Mouse (Mus musculus) midbrain, embryonic 12.5 days (tissue): ENCODE results near the gene Tdrkh. TPM values are rescaled to one million over a fixed set of nuclear protein-coding genes. Genes with fewer than 3 reads are reported as not detected.
A peak's percentile ranks its signal among the peaks of the same experiment; 100 is the strongest.

Experiments used
- ATAC-seq: fragments of 200-750 bp; cut with Nextera tagmentation; 2 replicates; pipeline ENCODE4 v1.8.0; 2017; ENCODE audit warnings: low read depth, moderate TSS enrichment, moderate library complexity; ENCODE audit not compliant: low FRiP score
- H3K27ac ChIP-seq: fragments of 300-500 bp; sonication (generic); replicated peaks from 2 replicates; pipeline ENCODE4 v1.5.1; 2016; ENCODE audit warnings: mild to moderate bottlenecking
- H3K27me3 ChIP-seq: fragments of 300-500 bp; sonication (generic); 2 replicates; pipeline ENCODE4 v1.6.1; 2016; ENCODE audit warnings: mild to moderate bottlenecking
- H3K36me3 ChIP-seq: fragments of 300-500 bp; sonication (generic); 2 replicates; pipeline ENCODE4 v1.6.1; 2016
- H3K4me1 ChIP-seq: fragments of 300-500 bp; sonication (generic); 2 replicates; pipeline ENCODE4 v1.6.1; 2016
- H3K4me2 ChIP-seq: fragments of 300-500 bp; sonication (generic); replicated peaks from 2 replicates; pipeline ENCODE4 v1.6.1; 2016; ENCODE audit warnings: mild to moderate bottlenecking, moderate library complexity
- H3K4me3 ChIP-seq: fragments of 300-500 bp; sonication (generic); 2 replicates; pipeline ENCODE4 v1.5.1; 2016; ENCODE audit warnings: mild to moderate bottlenecking
- H3K9ac ChIP-seq: fragments of 300-500 bp; sonication (generic); replicated peaks from 2 replicates; pipeline ENCODE4 v1.6.1; 2016; ENCODE audit warnings: mild to moderate bottlenecking, moderate library complexity
- H3K9me3 ChIP-seq: fragments of 300-500 bp; sonication (generic); 2 replicates; pipeline ENCODE4 v1.6.1; 2016; ENCODE audit warnings: mild to moderate bottlenecking
- WGBS: fragments of 180-500 bp; shearing (Covaris S2); methylation state at CpG from one replicate; pipeline ENCODE4 v1.1.7; 2016; 5-methylcytosine and 5-hydroxymethylcytosine counted together
- polyA plus RNA-seq: library from polyadenylated mRNA; unstranded; fragments of >200 nt; fragmentation: Nextera tagmentation; extraction: Ambion mirVana; gene quantifications from 2 replicates; pipeline ENCODE4 v1.2.1, GENCODE M21; 2016

The Tdrkh gene
- polyA plus RNA-seq, 1 experiment from 2014 or later: 54.7 TPM

DNA sequence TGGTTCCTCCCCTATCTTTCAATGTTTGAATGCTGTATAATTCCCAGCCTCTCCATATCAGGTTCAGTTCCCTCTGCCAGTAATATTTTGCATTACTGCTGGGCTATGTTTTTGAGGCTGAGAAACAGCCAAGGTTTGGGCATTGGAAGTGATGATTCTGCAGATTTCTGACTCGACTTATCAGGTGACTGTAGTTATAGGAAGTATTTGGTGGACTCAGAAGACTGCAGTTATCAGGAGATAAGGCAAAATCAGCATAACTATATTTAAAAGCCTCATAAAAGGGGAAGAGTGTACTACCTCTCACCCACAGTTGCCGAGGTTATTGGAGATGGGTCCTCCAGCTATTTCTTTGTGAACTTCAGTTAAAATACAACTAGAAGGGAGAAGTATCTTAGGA, 17.9 kb downstream of the Tdrkh start:
- Histone ChIP-seq H3K27me3 (no peaks in the 10 kb centered on the region), H3K4me3 (no peak overlapping the region), H3K27ac (no peak overlapping the region), H3K4me2 (no peak overlapping the region), H3K9ac (no peak overlapping the region), H3K4me1 (no peaks in the 10 kb centered on the region), H3K9me3 (no peaks in the 10 kb centered on the region), H3K36me3 (peaks cover 40% of the 10 kb centered on the region)
- WGBS: 82% methylated on average over 2 of the region's 2 CpGs
- no peak for ATAC-seq

DNA sequence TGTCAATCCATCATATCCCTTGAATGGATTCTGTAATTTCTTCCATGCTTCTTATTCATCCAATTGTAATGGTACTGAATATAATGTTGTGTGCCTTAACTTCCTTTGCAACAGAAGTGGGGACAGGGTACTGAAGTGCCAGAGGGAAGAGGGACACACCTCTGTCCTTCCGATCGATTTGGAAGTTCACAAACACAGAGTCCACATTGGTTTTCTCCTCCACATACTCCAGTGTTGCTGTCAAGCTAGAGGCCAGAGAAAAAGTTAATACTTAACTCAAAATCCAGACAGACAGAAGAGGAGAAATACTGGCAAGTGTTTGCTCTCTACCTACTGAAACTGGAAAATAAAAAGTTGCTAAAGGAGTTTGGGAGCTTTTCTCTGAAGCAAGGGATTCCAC, 21.2 kb downstream of the Tdrkh start:
- no peaks in the 10 kb centered on the region for H3K9me3 ChIP-seq
- H3K4me2 ChIP-seq: no peak overlapping the region
- no peak overlapping the region for H3K9ac ChIP-seq
- H3K36me3 ChIP-seq: peaks cover 19% of the 10 kb centered on the region
- no peak for ATAC-seq
- 90% methylated on average over 2 of the region's 2 CpGs for WGBS
- no peaks in the 10 kb centered on the region for H3K4me1 ChIP-seq
- H3K27ac ChIP-seq: no peak overlapping the region
- H3K27me3 ChIP-seq: no peaks in the 10 kb centered on the region
- H3K4me3 ChIP-seq: no peak overlapping the region

DNA sequence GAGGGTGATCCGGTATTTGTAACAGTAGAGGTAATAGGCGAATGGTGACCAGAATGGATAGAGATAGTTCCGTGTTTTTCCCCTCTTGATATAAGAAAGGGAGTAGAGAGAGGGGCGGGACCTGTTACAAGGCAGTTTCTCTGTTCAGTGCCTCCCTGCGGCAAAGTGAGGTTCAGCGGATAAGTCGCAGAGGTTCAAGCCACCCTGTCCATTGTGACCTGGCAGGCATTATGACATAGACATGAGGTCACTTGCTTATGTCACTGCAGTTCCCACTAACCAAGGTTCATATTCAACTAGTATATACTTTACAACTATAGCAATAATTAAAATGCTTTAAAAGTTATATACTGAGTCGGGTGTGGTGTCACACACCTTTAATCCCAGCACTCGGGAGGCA, 23.3 kb downstream of the Tdrkh start:
- no peaks in the 10 kb centered on the region for H3K9me3 ChIP-seq
- H3K4me3 ChIP-seq: no peak overlapping the region
- no peak for ATAC-seq
- no peak overlapping the region for H3K9ac ChIP-seq
- H3K27me3 ChIP-seq: no peaks in the 10 kb centered on the region
- H3K4me2 ChIP-seq: no peak overlapping the region
- H3K27ac ChIP-seq: no peak overlapping the region
- H3K4me1 ChIP-seq: no peaks in the 10 kb centered on the region
- WGBS: 85% methylated on average over 9 of the region's 9 CpGs
- 0 out of 2 replicates have a peak, but pooled peaks cover 3% of the 10 kb centered on the region for H3K36me3 ChIP-seq

DNA sequence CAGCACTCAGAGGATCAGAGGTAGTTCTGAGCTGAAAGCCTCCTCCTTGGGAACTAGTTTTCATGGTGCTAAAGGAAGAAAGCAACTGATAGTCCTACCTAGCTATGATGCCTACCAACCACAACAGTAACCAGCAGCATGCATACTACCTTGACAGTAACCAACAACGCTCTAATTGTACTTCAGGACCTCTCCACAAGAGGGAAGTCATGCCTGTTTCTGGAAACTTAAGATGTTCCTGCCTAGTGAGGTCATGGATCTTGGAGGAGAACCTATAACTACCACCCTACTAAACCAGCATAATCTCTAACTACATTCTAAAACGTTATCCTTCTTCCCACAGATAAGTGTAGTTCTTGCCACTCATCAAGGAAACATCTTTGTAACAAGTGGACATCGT, 28.1 kb downstream of the Tdrkh start:
- Histone ChIP-seq H3K9me3 (no peaks in the 10 kb centered on the region), H3K27me3 (no peaks in the 10 kb centered on the region), H3K4me3 (no peak overlapping the region), H3K4me2 (no peak overlapping the region), H3K4me1 (peaks cover 14% of the 10 kb centered on the region), H3K36me3 (peaks cover 15% of the 10 kb centered on the region), H3K9ac (no peak overlapping the region), H3K27ac (no peak overlapping the region)
- WGBS: 45% methylated on average over 3 of the region's 3 CpGs
- no peak for ATAC-seq

DNA sequence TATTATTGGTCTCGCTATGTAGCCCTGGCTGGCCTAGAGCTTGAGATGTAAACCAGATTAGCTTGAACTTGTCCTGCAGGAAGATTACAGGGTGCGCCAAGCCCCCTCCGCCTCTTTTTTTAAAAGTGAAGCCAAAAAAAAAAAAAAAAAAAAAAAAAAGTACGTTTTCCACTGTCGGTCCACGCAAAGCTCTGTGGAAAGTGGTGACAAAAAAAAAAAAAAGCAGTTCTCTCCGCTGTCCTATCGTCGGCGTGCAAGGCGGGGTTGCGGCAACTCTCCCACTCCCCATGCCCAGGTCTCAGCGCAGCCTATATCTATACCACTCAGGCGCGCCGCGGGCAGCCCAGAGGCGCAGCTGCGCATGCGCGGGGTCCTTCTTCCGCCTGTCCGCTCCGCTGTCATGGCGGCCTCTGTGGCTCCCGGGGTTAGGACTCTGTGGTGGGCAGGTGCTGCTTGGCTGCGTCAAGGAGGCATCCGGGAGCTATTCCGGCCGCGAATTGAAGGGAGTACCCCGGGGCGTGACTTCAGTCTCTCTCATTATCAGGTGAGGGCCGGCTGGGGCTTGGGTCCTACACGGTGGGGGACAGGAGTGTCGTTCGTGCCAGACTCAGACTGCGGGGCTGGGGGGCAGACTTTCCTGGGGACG, 30.0 kb downstream of the Tdrkh start, which contains the start of gene Mrpl9:
Gene Mrpl9, plus strand, starts transcription at position 368 of the 646 bp plus-strand sequence.
- H3K36me3 ChIP-seq: peaks cover 34% of the 10 kb centered on the region
- peak within 1 kb of the TSS; percentile 85 for H3K4me2 ChIP-seq
- no peaks in the 10 kb centered on the region for H3K27me3 ChIP-seq
- under 1% methylated on average over 39 of the region's 39 CpGs for WGBS
- peak within 1 kb of the TSS; percentile 96 for H3K4me3 ChIP-seq
- no peaks in the 10 kb centered on the region for H3K9me3 ChIP-seq
- H3K4me1 ChIP-seq: peaks cover 14% of the 10 kb centered on the region
- H3K9ac ChIP-seq: peak within 1 kb of the TSS; percentile 94
- H3K27ac ChIP-seq: peak within 1 kb of the TSS; percentile 65
- ATAC-seq: peak; percentile 98

DNA sequence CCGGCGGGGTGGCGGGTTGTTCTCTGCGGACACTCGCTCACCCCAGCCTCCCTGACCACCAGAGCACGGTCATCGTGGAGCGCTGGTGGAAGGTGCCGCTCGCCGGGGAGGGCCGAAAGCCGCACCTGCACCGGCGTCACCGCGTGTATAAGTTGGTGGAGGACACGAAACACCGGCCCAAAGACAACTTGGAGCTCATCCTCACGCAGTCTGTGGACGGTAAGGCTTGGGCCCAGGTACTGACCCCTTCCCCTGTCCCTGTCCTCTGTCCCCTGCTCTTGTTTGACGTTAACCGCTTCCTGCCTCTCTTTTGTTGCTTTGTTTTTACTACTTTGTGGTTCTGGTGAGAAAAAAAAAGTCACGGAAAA, 30.5 kb downstream of the Tdrkh start, which contains the start of gene Oaz3:
Gene Oaz3, minus strand, starts transcription at position 319 of the 368 bp plus-strand sequence.
- peak within 1 kb of the TSS; percentile 65 for H3K27ac ChIP-seq
- whole genome bisulfite sequencing: 1% methylated on average over 24 of the region's 24 CpGs
- H3K9me3 ChIP-seq: no peaks in the 10 kb centered on the region

DNA sequence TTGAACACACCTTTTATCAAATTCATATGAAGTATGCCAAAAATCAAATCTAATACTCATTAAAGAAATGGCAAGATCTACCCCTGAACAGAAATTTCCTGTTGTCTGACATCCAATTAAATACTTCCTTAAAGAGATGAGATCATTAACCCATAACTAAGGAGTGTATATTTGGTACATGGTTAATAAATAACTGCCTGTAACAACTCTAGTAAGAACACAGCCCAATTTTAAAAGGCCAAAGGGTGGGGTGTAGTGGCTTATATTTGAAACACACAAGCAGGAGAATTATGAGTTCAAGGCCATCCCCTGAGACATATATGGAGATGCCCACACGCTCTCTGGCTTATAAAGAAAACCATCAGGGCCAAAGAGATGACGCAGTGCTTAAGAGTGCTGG, 36.3 kb downstream of the Tdrkh start:
- Histone ChIP-seq H3K4me1 (peaks cover 6% of the 10 kb centered on the region), H3K36me3 (peaks cover 50% of the 10 kb centered on the region), H3K27me3 (no peaks in the 10 kb centered on the region), H3K4me2 (no peak overlapping the region), H3K4me3 (no peak overlapping the region), H3K9ac (no peak overlapping the region), H3K27ac (no peak overlapping the region), H3K9me3 (no peaks in the 10 kb centered on the region)
- WGBS: 97% methylated on average over 2 of the region's 2 CpGs
- ATAC-seq: no peak

More for the DNA sequence above, 30.5 kb downstream of the Tdrkh start, which contains the start of gene Oaz3:
- ATAC-seq: no peak
- Histone ChIP-seq H3K4me3 (peak within 1 kb of the TSS; percentile 96), H3K27me3 (no peaks in the 10 kb centered on the region), H3K4me1 (peaks cover 14% of the 10 kb centered on the region), H3K9ac (peak within 1 kb of the TSS; percentile 94), H3K4me2 (peak within 1 kb of the TSS; percentile 85), H3K36me3 (peaks cover 39% of the 10 kb centered on the region)

DNA sequence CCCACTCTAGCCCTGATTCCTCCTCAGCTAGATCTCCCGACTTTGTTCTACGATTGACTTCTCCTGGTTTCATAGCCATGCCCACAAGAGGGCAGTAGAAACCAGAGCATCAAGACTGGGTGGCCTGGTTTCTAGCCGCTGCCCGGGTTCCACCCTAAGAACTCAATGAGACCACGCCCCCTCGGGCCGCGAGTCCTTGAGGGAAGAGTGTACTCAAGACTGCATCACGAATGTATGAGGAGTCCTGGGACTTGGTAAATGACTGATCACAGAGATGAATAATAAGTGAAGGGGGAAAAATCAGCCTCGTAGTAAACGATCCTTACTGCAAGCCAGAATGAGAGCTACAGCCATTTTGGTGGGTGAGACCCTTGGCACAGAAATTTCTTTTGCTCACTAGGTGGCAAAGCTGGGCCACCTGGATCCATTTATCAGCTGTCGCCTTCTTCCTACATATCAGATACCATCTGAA, 43.5 kb downstream of the Tdrkh start:
- H3K9me3 ChIP-seq: peaks cover 3% of the 10 kb centered on the region; the same call in 1 of the 2 replicates
- no peaks in the 10 kb centered on the region for H3K36me3 ChIP-seq
- H3K27ac ChIP-seq: no peak overlapping the region
- ATAC-seq: peak; percentile 90
- H3K4me2 ChIP-seq: peak overlapping the region; percentile 46
- peak overlapping the region; percentile 32 for H3K4me3 ChIP-seq
- WGBS: 2% methylated on average over 12 of the region's 12 CpGs
- H3K9ac ChIP-seq: no peak overlapping the region
- H3K27me3 ChIP-seq: peaks cover 9% of the 10 kb centered on the region
- no peaks in the 10 kb centered on the region; the same call in 1 of the 2 replicates for H3K4me1 ChIP-seq

DNA sequence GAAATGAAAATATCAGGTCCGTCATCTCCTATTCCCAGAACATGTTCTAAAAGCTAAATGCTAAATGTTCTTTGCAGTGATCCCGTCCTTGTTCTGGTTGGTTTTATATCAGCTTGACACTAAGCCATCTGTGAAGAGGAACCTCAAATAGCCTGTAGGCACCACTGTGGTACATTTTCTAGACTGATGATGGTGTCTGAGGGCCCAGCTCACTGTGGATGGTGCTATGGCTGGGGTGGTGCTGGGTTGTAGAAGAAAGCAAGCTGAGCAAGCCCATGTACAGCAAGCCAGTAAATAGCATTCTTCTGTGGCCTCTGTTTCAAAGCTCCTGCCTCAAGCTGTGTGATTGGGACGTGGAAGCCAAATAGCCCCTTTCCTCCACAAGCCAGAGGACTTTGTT, 44.0 kb downstream of the Tdrkh start:
- no peak overlapping the region for H3K9ac ChIP-seq
- WGBS: 73% methylated on average over 3 of the region's 3 CpGs
- no peaks in the 10 kb centered on the region; the same call in 1 of the 2 replicates for H3K4me1 ChIP-seq
- no peaks in the 10 kb centered on the region for H3K36me3 ChIP-seq
- H3K27me3 ChIP-seq: peaks cover 9% of the 10 kb centered on the region
- no peak overlapping the region for H3K27ac ChIP-seq
- H3K4me2 ChIP-seq: peak overlapping the region; percentile 46
- no peak overlapping the region for H3K4me3 ChIP-seq
- peaks cover 3% of the 10 kb centered on the region; the same call in 1 of the 2 replicates for H3K9me3 ChIP-seq
- no peak for ATAC-seq

DNA sequence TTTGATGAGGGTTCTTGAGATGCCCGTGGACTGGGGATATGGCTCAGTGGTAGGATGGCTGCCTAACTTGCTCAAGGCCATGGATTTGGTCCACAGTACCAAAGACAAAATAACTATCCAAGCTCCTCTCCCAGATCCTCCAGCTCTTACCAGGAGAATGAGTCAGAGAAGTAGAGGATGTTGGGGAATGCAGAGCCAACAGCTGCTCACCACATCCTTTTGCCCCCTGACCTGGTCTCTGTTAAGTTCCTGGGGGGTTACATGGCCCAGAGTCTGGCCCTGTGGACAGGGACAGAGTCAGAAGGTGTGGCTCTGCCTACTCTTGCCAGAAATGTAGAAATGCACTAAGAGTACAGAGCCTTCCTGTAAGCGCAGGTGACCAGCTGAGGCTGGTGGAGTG, 46.8 kb downstream of the Tdrkh start:
- no peak overlapping the region for H3K27ac ChIP-seq
- 94% methylated on average over 2 of the region's 2 CpGs for WGBS
- H3K9ac ChIP-seq: no peak overlapping the region
- H3K4me3 ChIP-seq: no peak overlapping the region
- H3K4me2 ChIP-seq: no peak overlapping the region
- H3K9me3 ChIP-seq: peaks cover 3% of the 10 kb centered on the region; the same call in 1 of the 2 replicates
- ATAC-seq: no peak
- H3K4me1 ChIP-seq: peaks cover 16% of the 10 kb centered on the region
- no peaks in the 10 kb centered on the region for H3K36me3 ChIP-seq
- H3K27me3 ChIP-seq: peaks cover 9% of the 10 kb centered on the region

DNA sequence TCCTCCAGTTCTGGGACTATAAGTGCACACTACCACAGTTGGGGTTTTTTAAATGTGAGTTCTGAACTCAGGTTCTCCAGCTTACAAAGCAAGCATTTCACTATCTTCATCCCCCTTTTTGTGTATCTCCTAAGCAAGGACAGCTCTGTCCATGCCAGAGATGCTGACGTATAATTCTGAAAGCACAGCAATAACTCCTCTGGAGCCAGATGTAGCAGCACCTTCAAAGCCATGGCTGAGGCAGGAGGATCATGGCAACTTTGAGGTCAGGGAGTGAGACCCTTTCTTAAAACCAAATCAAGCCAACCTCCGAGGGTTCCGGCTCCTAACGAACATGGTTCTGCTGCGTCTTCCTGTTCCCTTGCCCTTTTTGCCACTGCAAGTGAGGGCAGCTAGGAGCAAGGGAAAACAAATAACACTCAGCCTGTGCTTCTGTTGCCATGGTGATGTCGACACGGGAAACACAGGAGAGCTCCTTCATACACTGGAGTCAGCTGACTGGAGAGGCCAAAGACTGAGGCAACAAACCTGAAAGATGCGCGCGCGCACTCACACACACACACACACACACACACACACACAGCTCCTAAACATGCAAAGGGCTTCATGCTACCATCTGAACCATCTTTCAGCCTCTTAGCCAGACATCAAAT, 51.0 kb downstream of the Tdrkh start:
- no peaks in the 10 kb centered on the region for H3K36me3 ChIP-seq
- H3K4me2 ChIP-seq: peak overlapping the region; percentile 21; the same call in 1 of the 2 replicates
- no peaks in the 10 kb centered on the region for H3K27me3 ChIP-seq
- no peak overlapping the region for H3K9ac ChIP-seq
- WGBS: 38% methylated on average over 11 of the region's 11 CpGs
- peak; percentile 78 for ATAC-seq
- H3K4me3 ChIP-seq: no peak overlapping the region
- H3K4me1 ChIP-seq: peaks cover 36% of the 10 kb centered on the region
- peak overlapping the region; percentile 75 for H3K27ac ChIP-seq
- H3K9me3 ChIP-seq: no peaks in the 10 kb centered on the region
